In the genomic region with DNA sequence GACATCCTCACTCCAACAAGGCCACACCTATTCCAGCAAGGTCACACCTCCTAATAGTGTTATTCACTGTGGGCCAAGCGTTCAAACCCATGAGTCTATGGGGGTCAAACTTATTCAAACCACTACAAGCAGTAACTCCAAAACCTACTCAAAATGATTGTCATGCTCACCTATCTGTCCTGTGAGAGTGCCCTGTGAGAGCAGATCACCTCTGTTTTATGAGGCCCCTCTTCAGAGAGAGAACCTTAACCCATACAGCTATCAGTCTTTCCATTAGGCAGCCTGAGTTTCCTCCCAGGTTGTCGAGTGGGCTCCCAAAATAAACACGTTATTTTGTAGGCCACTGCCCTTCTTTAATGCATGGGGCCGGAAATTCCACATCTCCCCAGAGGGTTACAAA, we compare ENCODE assay signal across 21 mouse cellular contexts.
"Had no signal": no experiment of that assay in that cellular context is flagged by ENCODE, and none has a peak within 500 bp of the region (broad histone marks: within the 10 kb centered on the region; RNA-seq: fewer than 3 reads in every experiment).

No protein-coding gene starts in this region.

- H3K27me3 ChIP-seq: limb, embryonic 15.5 days; megakaryocyte, embryonic 14.5 days; stomach, embryonic 15.5 days had no signal

- H3K4me3 ChIP-seq: limb, embryonic 15.5 days; megakaryocyte, embryonic 14.5 days; midbrain, embryonic 10.5 days; stomach, embryonic 15.5 days had no signal

- H3K9me3 ChIP-seq: limb, embryonic 15.5 days; midbrain, embryonic 10.5 days; stomach, embryonic 15.5 days had no signal

- DNase-seq: kidney, adult 8-10 months; kidney, postnatal 36 days; layer of hippocampus, postnatal 36 days; left cerebral cortex, postnatal 4 days; liver, postnatal 0 days; lung, embryonic 14.5 days; midbrain, embryonic 14.5 days; right cerebral cortex, adult 18-20 months; right cerebral cortex, postnatal 14 days; right cerebral cortex, postnatal 4 days; thymus, postnatal 25 days had no signal

- H3K4me2 ChIP-seq: limb, embryonic 15.5 days; liver, embryonic 11.5 days; lung, embryonic 14.5 days; stomach, embryonic 15.5 days had no signal

- H3K27ac ChIP-seq: kidney, postnatal 0 days; limb, embryonic 15.5 days; liver, embryonic 14.5 days; midbrain, embryonic 10.5 days; stomach, embryonic 15.5 days had no signal

- ATAC-seq: inflammation-experienced regulatory T-cells, adult 6 months; intestine, embryonic 16.5 days; liver, postnatal 0 days; lung, postnatal 0 days had no signal

- H3K9ac ChIP-seq: limb, embryonic 15.5 days; liver, embryonic 14.5 days; liver, postnatal 0 days; lung, embryonic 14.5 days; stomach, embryonic 15.5 days had no signal

- H3K4me1 ChIP-seq: stomach, embryonic 15.5 days had no signal
